Mouse (Mus musculus) T-helper 1 cell (primary cell): ENCODE measurements at regions not wholly inside any gene's neighbourhood (a gene's known extent, or its start where the extent isn't known, plus 50 kb on each side); places are given as distances from the start of the nearest gene placed in this dataset.

Experiments used
- in situ Hi-C: fragments of 300-600 bp; cut with MboI, MseI; formaldehyde crosslinking; loops from one replicate; pipeline ENCODE4 v1.15.1; 2025; ENCODE audit warnings: high pct_unique_total_duplicates

GRCm38 (mm10) chr17:45893094-45893493 is 139.1 kb downstream of the Vegfa start:
- in situ Hi-C loops: no loop called here

DNA sequence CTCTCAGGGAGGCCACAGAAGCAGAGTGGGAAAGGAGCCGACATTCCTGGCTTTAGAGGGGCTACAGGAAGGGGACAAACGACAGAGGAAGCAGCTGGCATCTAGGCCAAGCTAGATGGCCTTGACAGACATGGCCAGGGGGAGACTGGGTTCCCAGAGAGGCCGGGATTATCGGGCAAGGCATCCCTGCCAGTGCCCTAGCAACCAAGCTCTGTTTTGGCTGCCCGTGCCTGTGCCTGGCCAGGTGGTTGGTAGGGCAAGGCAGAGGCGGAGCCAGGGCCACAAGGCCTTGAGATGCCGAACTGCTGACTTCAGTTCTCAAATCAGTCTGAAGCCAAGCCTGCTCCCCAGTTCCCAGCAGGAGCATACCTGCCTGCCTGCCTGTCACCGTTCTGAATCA is 142.7 kb downstream of the Vegfa start:
- in situ Hi-C loops: no loop called here

GRCm38 (mm10) chr17:45889051-45889450 is 143.1 kb downstream of the Vegfa start:
- in situ Hi-C loops: no loop called here

GRCm38 (mm10) chr17:45886420-45887049 is 145.6 kb downstream of the Vegfa start:
- in situ Hi-C loops: no loop called here

- in situ Hi-C loops: no loop called here
Observed at GRCm38 (mm10) chr17:45885461-45886336, 146.5 kb downstream of the Vegfa start.

DNA sequence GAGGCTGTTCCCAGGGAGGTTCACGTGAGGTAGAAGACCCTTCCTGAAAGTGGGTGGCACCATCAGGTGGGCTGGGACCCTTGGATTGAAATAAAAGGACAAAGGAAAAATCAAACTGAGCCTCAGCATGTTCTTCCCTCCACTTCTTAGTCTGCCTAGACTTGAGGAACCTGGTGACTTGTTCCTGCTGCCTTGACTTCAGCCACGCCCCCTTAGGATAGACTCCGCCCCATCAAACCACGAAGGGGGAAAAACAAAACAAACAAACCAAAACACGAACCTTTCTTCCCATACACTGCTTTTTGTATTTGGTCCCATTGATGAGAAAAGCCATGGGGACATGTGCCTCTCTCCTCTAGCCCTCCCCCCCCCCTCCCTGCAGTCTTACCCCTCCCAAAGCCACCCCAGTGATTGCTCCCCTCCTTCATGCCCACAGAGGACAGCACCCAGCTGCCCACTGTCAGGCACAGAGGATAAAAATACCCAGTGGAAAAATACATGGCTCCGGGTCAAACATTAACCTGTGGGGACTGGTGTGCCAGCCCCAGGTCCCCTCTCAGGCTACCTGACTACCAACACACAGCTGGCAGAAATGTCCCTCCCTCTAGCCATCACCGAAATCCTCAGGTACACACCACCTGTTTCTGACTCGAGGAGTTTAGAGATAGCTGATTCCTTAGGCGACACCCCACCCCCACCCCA is 148.0 kb downstream of the Vegfa start:
- in situ Hi-C loops: no loop called here

- in situ Hi-C loops: no loop called here
Observed at GRCm38 (mm10) chr17:45882682-45883081, 149.0 kb upstream of the 1600014C23Rik start.

- in situ Hi-C loops: no loop called here
Observed at GRCm38 (mm10) chr17:45881284-45881683, 147.6 kb upstream of the 1600014C23Rik start.

DNA sequence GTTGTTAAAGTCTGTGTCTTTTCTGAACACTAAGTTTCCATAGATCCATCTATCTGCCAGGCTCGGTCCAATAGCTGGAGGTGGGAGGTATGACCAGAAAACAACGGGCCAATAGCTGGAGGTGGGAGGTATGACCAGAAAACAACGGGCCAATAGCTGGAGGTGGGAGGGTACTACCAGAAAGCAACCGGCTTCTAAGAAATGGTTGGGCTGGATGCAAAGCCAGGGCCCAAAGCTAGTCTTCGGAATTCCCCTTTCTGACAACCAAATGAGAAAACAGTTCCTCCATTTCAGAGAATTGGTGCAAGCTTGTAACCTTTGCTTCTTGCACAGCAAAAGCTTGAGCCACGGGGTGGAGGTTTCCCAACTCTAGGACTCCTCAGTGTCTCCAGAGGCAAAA is 147.1 kb upstream of the 1600014C23Rik start:
- in situ Hi-C loops: no loop called here

DNA sequence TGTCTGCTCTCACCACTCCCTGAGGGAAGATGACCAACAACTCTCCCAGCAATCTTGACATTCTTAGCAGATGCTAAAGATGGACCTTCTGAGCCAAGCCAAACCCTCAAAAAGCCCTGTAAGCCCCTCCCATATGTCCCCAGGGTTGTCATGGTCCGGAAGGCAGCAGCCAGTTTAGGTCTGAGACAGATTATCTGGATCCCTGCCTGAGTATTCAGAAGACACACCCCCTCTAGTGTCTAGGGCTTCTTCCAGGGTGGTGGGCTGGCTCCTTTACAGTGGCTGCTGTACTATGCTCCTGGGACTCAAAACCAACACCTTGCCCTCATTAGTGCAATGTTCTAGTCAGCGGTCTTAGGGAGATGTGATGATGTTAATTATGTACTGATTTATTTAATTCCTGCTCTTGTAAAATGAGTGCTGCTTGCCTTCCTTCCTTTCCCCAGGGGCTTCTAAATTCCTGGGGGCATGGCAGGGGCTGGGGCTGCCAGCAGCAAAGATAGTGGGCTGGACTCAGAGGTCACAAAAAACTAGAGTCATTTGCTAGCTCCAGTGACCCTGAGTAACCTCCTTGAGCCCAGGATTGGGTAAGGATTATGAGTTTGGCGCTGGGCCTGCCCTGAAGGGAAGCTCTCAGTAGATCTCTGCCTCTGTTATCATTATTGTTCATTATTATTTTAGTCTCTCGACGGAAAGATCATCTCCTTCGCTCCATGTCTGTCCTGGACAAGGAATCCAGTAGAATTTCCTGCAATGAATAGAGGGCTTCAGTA is 146.0 kb upstream of the 1600014C23Rik start:
- in situ Hi-C loops: no loop called here

DNA sequence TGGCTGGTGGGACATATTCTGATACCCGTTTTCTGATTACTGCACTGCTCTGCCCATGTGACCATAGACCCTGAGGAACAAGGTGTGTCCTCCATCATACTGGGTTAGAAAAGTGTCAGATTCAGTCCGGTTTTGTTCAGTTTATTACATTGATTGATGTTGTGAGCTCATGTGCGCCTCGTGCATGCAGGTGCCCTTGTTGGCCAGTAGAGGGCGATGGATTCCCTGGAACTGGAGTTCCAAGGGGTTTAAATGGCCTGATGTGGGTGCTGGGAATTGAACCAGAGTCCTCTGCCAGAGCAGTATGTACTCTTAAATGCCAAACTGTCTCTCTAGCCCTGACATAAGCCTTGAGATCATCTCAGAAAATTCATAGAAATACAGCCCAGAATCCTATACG is 144.8 kb upstream of the 1600014C23Rik start:
- in situ Hi-C loops: no loop called here

DNA sequence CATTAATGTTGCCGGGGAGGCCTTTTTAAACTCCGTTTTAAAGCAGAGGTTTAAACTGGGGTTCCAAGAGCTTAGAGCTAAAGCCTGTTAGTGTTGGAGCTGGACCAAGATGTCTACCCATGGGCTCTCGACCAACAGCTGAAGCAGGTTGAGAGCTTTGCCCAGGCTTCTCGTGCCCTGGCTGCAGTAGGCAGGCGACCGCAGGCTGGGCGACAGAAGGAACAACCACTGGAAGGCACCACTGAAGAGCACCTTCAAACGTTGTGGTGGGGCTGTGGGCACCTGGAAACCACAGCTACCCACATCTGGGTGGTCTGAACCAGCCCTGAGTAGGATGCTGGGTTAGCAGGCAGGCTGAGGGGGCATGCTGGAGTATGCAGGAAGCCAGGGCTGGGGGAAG is 141.7 kb upstream of the 1600014C23Rik start:
- in situ Hi-C loops: no loop called here

DNA sequence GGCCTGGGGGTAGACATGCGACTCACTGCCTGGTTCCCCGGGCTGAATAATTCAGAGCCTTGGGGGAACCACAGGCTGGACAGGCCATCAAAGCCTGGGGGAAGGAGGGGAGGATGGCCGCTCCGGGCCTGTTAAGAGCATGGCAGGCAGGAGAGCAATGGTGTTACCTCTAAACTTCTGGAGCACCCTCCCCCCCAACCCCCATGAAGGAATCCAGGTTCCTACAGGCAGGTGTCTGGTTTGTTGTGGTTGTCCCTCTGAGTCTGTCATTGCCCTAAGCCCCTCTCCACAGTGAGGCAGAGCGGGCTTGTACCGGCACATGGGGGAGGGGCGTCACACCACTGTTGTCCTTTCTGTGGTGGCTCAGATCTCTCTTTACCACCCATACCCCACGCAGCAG is 140.4 kb upstream of the 1600014C23Rik start:
- in situ Hi-C loops: no loop called here

- in situ Hi-C loops: no loop called here
Observed at GRCm38 (mm10) chr17:45873200-45873955, 139.7 kb upstream of the 1600014C23Rik start.

DNA sequence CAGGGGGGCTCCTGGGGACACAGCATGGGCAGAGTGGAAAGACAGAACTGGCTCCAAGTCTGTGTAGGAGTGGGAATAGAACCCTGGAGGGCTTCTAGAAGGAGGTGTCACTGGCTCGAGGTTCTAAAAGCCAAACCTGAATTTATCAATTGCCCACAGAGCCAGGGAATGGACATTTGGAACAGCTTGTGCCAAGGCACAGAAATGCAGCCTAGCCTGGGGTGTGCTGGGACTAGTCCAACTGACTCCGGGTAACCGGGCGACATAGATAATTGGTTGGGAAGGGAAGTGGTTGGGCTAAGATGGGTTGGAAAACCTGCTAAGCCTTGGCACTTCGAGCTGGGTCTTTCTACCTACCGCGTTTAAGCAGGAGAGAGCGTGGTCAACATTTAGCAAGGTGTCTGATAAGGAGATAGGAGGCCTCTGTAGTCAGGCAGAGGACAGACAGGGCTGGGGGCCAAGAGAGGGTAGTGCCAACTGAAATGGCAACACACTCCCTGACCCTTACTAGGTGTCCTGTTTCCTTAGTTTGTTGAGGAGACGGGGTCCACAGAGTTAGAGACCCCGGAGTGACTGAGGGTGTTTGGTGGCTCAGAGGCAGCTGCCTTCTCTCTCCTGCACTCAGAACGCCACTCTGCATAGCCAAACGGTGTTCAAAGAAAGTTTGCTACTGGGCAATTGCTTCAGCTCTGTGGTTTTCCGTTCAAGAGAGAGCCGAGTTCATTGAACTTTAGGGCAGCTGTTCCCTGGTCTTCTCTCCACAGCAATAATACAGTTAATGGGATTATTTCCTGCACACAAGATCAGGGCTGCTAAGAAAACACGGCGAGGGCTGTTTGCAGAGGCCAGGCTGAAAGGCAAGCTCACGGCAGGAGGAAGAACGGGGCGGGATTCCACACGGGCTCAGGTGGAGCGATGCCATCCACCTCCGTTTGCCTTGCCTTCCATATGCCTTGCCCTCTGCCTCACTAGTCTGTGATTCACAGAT is 138.3 kb upstream of the 1600014C23Rik start:
- in situ Hi-C loops: no loop called here

- in situ Hi-C loops: no loop called here
Observed at GRCm38 (mm10) chr17:45871067-45871466, 137.4 kb upstream of the 1600014C23Rik start.

DNA sequence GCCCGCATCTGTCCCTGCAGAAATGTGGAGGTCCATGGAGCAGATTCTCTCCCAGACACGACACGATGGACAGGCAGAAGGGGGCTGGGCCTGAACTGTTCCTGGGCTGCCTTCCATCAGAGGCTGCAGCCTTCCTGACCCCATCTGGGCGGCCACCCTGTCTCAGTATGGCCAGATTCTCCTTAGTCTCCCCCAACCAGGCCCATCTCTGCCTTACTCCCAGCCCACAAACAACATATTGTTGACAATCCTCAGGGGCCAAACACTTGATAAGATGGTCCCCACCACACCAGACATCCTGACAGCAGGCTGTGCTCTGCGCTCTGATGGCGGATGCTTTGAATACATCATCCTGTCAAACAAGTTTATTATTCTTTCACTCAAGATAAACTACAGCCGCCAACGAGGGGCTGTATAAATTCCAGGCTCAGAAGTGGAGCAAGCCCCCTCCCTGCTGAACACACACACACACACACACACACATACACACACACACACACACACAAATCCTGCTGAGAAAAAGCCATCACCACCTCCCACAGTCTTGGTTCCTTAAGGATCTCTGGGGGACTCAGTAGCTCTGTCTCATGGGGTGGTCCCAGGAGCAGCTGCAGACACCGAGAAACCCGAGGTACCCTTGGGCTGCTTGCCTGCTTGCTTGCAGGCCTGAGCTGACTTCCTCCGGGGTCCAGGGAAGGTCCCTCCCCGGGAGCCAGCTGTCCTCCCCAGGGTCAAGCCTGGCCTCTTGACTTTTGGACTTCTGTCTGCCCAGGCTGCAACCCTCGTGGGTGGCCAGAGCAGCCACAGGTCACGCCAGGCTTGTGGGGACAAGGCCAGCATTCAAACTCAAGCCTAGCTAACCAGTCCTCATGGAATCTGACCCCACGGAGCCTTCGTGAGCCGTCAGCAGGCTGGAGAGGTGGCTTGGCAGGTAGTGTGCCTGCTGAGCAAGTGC is 135.6 kb upstream of the 1600014C23Rik start:
- in situ Hi-C loops: no loop called here

GRCm38 (mm10) chr17:45868539-45868938 is 134.9 kb upstream of the 1600014C23Rik start:
- in situ Hi-C loops: no loop called here

GRCm38 (mm10) chr17:45867727-45868126 is 134.1 kb upstream of the 1600014C23Rik start:
- in situ Hi-C loops: no loop called here
